Mouse (Mus musculus): ENCODE data around the gene Olig3.

Gene Olig3

GRCm38 (mm10) chr10:19356071-19356583 lies at the start of gene Olig3:
TSS of gene Olig3 (plus strand) at chr10:19356533.
- no peak for DNase-seq (ENCODE audit: low spot score)

DNA sequence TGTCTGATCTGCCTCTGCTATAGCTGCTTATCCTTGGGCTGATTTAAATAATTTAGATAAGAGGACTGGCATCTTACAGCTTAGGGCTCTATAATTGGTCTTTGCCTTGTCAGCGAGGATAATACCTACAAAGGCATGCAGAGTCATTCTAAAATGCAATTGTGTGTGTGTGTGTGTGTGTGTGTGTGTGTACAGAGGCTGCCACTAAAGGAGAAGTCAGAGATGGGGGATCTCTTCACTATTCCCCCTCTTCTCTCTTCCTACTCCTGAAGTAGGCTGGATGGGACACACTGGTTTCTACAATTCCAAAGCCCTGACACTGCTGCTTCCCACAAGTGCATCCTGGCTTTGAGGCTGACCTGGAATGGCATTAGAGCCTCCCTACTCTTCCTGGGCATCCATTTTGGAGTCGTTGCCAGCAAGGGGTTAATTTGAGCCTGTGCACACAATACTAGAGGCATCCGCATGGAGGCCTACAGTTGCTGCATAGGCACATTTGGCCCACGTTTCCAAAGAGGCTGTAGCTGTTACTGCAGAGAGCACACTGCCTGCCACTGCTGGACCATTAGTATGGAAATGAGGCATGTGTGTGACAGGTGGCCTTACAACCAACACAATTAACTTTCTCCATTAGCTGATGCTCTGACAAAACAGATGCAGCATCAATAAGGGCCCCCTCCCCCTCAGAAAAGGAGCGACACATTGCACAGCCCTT lies 46.5 kb upstream of the Olig3 start:
- no peak for DNase-seq (ENCODE audit: low spot score)

GRCm38 (mm10) chr10:19310471-19310870 lies 45.9 kb upstream of the Olig3 start:
- DNase-seq (ENCODE audit: low spot score), result no peak

DNA sequence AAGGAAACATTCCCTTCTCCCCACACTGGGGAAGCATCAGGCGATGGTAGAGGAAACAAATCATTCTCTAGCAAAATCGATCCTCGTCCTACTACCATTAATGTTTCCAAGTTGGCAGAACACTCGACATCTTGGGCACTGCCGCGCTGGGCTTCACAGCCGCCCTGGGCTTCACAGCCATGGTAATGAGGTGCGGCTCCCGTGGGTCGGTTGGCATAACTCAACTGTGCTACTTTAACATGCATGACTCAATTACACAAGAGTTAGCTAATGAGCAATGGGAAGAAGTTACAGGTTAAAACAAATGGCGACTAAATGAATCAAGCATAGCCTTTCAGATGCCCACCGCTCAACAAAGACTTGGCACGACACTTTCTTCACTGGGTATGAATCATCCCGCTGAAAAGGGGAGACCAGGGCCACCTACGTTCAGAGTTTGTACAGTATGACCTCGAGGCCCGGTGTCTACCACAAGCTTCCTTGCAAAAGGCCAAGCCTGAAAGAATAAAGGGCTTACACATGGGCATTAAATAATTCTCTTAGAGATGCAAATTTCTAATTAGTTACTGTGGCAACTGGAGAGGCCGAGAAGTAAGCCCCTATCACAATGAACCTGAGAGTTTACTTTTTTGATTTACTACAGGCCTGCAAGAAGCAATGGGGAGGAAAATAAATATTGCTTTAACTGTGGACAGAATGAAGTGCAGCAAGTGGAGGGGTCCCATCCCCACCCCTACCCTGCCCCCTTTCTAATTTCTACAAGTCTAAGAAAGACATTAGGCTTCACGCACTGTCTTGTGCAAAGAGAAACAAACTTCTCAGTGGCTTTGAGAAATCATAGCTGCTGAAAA lies 38.1 kb upstream of the Olig3 start:
- DNase-seq (ENCODE audit: low spot score), result no peak

DNA sequence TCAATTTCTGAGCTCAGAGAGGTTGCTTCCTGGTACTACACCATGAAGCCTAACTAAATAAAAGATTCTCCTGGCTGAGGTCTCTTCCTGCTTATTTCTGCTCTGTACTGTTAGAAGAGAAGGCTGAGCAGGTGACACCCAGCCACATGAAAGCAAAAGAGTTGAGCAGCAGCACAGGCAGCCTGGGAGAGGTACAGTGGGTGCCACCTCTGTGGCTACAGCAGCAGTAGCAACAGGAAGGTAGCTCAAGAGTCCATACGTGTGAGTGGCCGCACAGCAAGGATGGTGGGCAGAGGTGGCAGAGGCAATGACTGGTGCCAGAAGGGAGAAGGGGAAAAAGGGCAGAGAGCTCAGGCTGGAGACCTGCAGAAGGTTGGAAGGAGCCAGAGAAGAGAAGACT lies 34.6 kb upstream of the Olig3 start:
- DNase-seq (ENCODE audit: low spot score), result no peak

DNA sequence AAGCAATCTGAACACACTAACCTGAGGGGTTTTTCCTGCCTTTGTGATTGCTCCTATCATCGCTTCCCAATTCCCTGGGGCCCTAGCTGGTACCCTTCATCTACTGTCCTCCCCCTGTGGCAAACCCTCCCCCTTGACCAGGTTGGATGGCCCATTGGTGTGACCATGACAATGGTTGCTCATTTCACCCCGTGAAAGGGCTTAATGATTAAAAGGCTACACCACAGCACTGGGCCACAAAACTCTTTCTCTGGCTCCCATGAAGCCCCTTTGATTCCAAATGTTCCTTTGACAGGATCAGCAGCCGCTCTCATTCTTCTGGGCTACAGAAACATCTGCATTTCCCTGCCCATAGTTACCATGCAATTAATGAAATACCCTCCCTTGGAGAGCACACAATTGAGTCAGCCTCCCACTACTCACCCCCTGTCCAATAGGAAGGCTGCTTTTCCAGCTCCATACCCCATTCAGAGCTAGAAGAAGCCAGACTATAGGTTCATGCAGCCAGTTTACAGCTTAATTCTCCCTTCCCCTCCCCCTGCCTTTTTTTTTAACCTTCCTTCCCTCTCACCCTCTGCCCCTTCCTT lies 27.0 kb upstream of the Olig3 start:
- no peak for DNase-seq (ENCODE audit: low spot score)

GRCm38 (mm10) chr10:19333425-19333824 lies 22.9 kb upstream of the Olig3 start:
- no peak for DNase-seq (ENCODE audit: low spot score)

DNA sequence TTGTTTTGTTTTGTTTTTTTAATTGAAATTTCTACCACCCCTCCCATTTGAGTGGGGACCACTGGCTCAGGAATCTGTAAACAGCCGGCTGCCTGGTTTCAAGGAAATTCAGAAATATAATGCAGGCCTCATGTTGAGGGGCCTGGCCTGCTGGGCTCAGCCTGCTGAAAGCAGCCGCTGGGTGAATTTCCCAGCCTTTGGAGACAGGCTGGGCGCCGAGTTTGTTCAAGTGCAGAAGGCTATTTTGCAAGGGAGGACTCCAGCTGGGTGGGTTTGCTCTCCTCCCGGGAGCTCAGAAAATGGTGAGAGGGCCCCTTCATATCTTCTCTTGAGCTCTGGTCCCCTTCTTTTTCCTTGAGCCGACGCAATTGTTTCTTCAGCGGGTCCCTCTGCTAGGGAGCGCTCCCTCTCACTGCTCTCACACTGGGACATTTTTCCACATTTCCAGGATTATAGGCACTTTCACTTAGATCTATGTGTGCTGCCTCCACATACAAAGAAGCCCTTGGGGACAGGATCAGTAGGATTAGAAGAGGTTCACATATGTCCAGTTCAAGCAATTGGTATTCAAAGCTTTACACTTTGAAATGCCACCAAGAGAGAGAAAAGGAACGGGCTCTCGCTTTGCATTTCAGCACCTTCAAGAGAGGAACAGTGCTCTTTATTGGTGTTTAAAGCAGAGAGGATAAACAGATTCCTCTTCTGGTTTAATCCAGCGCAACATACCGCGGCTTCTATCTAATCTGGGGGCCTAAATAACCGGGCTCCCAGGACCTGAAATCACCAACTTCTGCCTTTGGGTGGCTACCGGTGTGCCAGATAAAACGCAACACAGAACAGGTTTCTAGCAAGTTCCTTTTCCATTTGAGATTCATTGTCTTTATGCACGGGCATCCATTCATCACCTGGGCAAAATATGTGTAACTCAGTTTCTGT lies 17.4 kb upstream of the Olig3 start:
- DNase-seq (ENCODE audit: low spot score), result no peak

DNA sequence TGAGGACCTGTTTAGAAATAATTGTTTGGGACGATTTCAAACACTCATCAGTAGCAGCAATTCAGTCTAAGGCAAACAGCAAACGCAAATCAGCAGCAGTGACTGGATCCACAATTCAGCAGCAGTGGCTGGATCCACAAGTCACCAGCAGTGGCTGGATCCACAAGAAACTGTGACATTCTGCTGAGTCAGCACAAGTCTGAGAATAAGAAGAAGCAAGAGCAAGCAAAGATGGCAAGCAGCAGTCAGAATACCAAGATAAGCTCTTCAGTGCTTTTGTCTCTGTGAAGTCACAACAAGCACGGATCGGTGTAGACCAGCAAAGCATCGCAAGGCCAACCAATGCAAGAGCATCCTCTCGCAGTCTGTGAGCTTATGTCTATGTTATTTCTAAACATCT lies 12.3 kb upstream of the Olig3 start:
- no peak for DNase-seq (ENCODE audit: low spot score)

DNA sequence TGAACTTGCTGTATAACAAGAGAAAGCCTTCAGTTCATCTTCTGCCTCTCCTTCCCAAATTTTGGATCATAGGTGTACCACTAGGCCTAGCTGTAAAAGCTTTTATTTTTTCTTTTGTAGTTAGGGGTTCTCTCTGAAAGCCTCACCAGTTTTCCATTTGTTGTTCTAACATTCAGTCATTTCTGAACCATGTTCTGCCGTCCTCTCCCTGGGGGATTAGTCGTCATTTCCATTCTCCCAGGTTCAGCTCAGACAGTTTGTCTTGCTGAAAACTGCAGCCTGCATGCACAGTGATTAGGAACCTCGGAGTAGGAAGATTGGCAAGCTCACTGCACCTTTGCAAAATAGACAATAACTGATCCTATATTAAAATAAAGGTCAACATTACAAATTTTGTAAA lies 7.0 kb upstream of the Olig3 start:
- no peak for DNase-seq (ENCODE audit: low spot score)

GRCm38 (mm10) chr10:19352006-19352877 lies 4.1 kb upstream of the Olig3 start:
- DNase-seq (ENCODE audit: low spot score), result no peak

GRCm38 (mm10) chr10:19352878-19353301 lies 3.4 kb upstream of the Olig3 start:
- DNase-seq (ENCODE audit: low spot score), result no peak

DNA sequence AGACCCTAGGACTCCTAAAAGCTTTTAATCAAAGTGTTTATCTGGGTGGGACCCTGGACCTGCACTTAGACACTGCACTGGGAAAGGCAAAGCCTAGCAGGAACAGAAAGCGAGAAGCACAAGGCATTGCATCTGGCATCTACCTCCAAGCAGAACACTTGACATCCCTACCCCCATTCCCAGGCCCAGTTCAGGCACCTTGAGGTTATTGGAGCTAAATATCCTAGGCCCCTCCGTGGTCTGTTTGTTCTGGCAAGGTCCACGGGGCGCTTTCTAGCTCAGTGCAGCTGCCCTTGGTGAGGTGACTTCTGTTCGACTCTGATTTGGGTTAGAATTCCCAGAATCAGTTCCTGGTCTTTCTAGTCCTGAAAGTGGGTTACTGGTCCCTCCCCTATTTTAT lies 2.7 kb upstream of the Olig3 start:
- no peak for DNase-seq (ENCODE audit: low spot score)

DNA sequence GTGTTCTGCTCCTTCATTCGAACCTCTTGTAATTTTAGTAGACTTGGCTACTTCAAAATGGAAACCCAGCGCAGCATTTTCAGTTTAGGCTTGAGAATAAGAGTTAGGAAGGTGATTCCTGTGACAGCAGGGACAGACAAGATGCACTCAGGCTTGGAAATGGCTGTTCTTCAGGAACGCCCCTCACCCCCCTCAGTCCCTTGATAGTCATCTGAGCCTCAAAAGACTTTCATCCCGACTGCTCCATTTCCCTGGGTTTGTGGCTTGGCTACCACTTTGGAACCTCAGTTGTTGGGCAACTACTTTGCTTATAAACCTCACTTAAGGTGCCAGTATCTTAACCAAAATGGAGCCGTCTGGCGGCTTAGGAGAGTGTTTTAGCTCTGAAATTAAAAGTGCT lies 2.2 kb upstream of the Olig3 start:
- no peak for DNase-seq (ENCODE audit: low spot score)

DNA sequence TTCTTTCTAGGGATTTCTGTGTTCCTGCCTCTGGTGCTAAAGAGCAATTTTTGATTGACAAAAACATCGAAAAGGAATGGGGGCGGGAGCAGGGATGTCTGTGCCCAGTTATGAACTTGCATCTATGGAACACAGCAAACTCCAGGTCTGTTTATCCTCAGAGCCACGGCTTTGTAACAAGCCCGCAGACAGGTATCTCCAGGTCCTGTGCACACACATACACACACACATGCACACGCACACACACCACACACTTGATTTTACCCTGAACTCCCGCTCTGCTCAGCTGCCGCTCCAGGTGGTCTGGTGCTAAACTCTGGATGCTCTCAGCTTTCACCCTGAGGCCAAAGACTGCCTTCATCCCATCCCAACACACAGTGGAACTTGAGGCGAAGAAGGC lies 1.3 kb upstream of the Olig3 start:
- no peak for DNase-seq (ENCODE audit: low spot score)

GRCm38 (mm10) chr10:19356720-19357641 lies 648 bp downstream of the Olig3 start:
- no peak for DNase-seq (ENCODE audit: low spot score)

- DNase-seq (ENCODE audit: low spot score), result no peak
These were observed 1.5 kb downstream of the Olig3 start for GRCm38 (mm10) chr10:19357848-19358247.

DNA sequence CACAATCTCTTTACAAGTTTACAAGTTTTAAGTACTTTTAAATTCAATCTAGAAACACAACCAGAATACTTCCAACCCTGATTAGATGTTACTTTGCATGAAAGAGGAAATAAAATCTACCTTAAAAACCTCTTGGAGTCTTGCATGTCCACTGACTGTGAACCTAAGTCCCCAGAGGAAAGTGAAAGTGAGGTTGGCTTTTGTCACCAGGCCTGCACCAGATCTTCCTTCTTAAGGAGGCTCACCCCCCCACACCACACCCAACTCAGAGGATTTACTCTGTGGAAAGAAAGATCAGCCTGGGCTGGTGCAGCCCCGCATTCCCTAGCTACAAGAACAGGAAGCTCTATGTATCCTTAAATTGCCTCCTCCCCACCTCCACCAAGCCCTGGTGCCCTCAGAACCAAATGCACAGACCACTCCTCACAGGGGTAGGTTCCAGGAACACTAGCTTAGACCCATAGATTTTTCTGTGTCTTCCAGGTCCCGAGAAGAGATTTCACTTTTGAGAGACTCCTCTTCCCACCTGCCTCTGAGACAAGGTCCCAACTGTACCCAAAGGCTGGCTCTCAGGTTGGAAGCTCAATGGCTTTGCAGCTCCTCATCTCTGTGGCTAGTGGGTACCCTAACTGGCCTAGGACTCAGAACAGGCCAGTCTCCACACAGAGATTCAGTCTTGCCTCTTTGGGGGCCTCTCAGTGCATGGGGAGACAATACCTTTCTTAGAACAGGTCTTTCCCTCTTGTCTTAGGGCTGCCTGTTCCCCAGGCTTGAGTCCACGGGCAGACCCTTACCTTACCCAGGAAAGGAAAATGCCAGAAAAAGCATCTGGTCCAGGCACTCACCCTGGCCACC lies 4.3 kb downstream of the Olig3 start:
- DNase-seq (ENCODE audit: low spot score), result no peak

Measured in urinary bladder, postnatal 10 days (tissue).